Mouse (Mus musculus) brain, embryonic 14.5 days (tissue): Measurements from ENCODE around the gene Junb. TPM values are rescaled to one million over a fixed set of nuclear protein-coding genes. Genes with fewer than 3 reads are reported as not detected.

Experiments
- DNase-seq: peaks from one replicate; pipeline ENCODE4 v3.0.0-alpha.2; 2011; ENCODE audit warnings: low read depth
- CTCF ChIP-seq: fragments of 200-500 bp; IDR thresholded peaks from 2 replicates; pipeline ENCODE4 v1.5.1; 2012; ENCODE audit warnings: inconsistent platforms, mild to moderate bottlenecking, moderate library complexity, borderline replicate concordance; ENCODE audit not compliant: insufficient read depth, insufficient read length; ENCODE audit errors: extremely low read depth
- POLR2A ChIP-seq: fragments of 200-500 bp; IDR thresholded peaks from 2 replicates; pipeline ENCODE4 v1.6.1; 2012; ENCODE audit warnings: mild to moderate bottlenecking, inconsistent platforms, borderline replicate concordance; ENCODE audit not compliant: poor library complexity, insufficient read depth, insufficient read length, severe bottlenecking; ENCODE audit errors: extremely low read depth
- polyA plus RNA-seq: library from polyadenylated mRNA; depleted of rRNA; stranded (reverse); fragments of >200 nt; gene quantifications from 2 replicates; pipeline ENCODE4 v1.2.3, GENCODE M21; 2012

Junb gene
- polyA plus RNA-seq, 1 experiment, result 7.1 TPM

DNA sequence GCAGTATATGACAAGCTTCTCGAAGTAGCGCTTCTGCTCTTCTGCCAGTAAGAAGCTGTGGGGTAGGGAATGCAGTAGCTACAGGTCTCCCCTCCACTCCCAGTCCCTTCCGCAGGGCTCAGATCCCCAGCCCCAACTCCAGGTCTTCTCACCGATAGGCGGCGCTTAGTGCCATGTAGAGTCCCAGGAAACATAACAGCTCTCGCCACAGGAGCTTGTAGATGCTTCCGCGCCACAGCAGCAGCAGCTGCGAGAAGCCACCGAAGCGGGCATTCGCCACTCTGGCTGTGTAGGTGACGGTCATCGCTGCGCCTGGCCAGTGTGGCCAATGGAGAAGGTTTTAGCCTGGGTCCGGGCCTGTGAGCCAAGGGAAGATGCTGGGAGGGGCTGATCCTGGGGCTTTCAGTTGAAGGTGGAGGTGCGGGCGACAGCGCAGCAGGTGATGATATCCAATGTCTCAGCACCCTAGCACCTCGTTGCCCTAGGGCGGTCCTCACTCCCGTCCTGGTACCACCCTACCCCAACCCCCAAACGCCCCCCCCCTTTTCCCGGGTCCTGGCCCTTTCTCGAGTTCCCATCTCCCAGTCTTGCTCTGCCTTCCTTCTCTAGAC, 34.8 kb upstream of the Junb start:
- DNase-seq, result peak; percentile 88
- TF ChIP-seq CTCF (peak; percentile 72), POLR2A (no peak)

DNA sequence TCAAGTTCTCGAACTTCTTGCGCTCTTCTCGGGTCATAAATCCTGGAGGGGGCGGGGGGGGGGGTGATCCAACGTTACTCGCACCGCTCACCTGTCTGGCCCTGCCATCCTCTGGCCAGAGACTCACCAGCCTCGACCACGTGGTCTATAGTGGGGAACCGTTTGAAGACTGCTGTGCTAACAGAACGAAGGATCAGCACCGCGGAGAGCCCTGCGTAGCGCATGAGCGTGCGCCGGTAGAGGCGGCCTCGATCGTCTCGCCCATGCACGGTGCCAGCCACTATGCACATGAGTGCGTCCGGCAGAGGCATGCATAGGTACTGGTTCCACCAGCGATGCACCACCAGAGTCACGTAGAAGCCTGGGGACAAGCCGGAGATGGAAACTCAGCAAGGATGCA, 32.7 kb upstream of the Junb start:
- DNase-seq, result no peak
- TF ChIP-seq POLR2A, result no peak

DNA sequence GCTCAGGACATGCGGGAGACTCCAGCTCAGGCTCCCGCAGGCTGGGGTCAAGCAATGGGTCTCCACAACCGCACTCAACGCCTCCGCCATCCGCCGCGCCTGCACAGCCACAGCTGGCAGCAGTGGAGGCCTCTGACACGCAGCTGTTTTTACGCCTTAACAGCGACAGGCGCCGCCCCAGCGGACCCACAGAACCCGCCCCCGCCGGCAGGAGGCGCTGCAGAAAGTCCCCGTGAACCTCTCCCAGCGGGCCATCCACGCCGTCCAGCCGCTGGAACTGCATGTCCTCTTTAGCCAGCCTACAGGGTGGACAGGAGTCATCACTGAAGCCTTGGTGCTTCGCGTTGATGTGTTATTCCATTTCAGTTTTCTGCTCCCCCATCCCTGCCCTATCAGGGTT, 29.2 kb upstream of the Junb start:
- TF ChIP-seq POLR2A, result no peak
- TF ChIP-seq CTCF, result peak; percentile 16; the same call in 1 of the 2 replicates
- DNase-seq, result no peak

DNA sequence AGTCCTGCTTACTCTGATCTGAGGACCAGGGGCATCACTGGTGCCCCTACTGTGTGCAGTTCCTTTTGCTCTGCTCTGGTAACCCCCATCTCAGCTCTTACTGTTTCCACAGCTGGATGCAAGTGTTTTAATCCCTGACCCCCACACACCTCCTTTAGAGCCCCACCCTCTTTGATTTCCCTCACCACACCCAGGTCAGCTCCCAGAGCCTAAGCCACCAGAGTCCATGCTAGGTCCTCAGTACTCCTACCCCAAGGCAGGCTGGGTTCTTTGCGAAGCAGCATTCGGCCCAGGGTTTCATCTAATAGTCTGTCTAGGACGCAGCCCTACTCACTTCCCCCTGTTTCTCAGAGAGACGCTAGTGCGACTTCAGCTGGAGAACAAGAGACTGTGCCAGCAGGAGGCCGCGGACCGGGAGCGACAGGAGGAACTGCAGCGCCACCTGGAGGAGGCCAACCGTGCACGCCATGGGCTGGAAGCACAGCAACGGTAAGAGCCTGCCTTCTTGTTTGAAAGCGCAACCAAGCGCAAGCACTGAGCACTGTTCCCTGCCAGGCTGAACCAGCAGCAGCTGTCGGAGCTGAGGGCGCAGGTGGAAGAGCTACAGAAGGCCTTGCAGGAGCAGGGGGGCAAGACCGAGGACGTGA, 19.3 kb upstream of the Junb start:
- DNase-seq, result peak; percentile 96
- TF ChIP-seq POLR2A, result no peak
- peak; percentile 96 for TF ChIP-seq CTCF

DNA sequence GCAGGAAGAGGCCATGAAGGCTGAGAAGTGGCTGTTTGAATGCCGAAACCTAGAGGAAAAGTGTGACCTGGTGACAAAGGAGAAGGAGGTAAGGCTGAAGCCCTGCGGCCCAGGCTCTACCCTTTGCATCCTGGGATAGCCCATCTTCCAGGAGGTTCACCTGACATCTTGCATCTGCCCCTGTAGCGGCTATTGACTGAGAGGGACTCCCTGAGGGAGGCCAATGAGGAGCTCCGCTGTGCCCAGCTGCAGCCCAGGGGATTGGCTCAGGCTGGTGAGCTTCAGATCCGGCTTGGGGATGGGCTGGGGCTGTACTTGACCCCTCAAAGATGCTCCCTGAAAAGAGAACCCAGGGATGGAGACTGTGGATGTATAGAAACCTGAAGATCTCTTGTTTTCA, 18.5 kb upstream of the Junb start:
- DNase-seq, result no peak
- no peak for TF ChIP-seq CTCF
- TF ChIP-seq POLR2A, result no peak

DNA sequence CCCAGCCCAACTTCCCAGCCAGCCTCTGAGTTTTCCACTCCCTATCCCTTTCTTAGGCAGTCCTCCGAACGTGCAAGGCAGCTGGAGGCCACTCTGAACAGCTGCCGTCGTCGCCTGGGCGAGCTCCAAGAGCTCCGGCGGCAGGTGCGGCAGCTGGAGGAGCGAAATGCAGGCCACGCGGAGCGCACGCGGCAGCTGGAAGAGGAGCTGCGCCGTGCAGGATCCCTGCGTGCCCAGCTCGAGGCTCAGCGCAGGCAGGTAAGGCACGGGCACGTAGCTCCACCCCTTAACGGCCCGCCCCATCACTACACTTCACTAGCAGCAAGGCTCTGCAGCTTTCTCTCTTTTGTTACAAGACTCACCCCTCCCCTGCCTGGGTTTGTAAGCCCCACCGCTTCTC, 17.2 kb upstream of the Junb start:
- TF ChIP-seq POLR2A, result no peak
- no peak for TF ChIP-seq CTCF

DNA sequence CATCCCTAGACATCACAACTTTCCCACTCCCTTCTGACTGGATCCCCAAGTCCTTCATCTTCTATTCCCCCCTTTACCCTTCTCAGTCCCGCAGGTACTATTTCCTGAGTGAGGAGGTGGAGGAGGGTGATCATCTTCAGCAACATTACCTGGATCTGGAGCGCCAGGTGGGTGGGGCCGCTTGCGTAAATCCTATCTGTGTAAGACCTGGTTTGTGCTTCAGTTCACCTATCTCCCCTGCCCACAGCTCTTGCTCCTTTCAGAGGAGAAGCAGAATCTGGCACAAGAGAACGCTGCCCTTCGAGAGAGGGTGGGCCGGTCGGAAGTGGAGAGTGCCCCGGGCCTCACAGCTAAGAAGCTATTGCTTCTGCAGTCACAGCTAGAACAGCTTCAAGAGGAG, 15.9 kb upstream of the Junb start:
- DNase-seq, result no peak
- TF ChIP-seq POLR2A (no peak), CTCF (no peak)

More for the DNA sequence above, 17.2 kb upstream of the Junb start:
- DNase-seq, result peak; percentile 72

DNA sequence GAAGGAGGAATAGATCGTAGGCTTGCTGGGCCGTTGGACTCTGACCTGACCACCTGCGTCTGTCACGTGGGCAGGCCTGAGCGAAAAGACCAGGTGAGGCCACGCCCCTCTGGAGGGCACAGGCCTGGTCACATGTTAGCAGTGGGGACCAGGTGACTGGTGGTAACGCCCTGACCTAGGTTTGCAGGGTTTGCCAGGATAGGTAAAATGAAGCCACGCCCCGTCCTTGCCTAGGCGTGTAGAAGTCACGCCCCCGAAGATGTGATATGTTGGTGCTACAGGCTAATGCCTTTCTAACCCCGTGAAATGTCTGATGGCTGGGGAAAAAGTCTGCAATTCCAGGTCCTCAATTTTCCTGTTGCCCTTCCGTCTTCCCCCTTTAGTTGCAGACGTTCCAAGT, 12.3 kb upstream of the Junb start:
- TF ChIP-seq POLR2A (no peak), CTCF (no peak)
- no peak for DNase-seq

DNA sequence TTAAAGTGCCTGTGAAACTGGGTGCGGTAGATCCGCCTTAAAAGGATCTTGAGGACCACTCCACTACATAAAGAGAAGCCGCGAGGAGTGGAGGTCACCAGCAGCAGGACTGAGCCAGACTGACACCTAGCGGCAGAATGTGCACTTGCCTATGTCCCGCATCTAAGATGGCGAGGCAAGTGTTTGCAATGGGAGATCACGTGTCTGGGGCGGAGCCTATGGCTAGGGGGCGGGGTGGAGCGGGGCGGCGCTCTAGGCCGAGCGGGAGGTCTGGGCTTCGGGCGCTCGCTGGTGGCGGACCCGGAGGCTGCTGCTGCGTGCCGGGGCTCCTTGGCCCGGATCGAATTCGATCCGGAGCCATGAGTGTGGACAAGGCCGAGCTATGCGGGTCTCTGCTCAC, 11.8 kb upstream of the Junb start, which contains the start of gene Hook2:
Gene Hook2, plus strand, starts transcription at position 255 of the 400 bp plus-strand sequence.
- DNase-seq, result peak; percentile 99
- TF ChIP-seq POLR2A (peak; percentile 61), CTCF (peak; percentile 94)

DNA sequence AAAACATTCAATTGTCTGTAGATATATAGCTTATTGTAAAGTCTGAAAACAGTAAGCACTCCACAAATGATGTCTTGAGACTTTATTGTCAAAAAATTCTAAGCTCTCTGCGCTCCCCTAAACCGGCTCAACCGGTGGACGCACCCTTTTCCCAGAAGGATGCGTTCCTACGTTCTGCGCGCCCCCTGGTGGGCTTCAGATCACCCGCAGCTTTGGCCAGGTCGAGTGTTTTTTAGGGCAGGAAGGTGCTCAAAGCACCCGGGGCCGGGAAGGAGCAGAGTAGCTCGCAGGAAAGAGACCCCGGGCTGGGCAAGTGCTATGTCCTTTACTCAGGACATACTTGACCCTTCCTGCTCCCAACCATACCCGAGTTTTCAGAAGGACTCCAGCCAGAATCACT, 11.3 kb upstream of the Junb start:
- peak; percentile 94 for DNase-seq
- peak; percentile 90 for TF ChIP-seq CTCF
- 0 out of 2 replicates have a peak, but pooled peaks have one; percentile 4 for TF ChIP-seq POLR2A

DNA sequence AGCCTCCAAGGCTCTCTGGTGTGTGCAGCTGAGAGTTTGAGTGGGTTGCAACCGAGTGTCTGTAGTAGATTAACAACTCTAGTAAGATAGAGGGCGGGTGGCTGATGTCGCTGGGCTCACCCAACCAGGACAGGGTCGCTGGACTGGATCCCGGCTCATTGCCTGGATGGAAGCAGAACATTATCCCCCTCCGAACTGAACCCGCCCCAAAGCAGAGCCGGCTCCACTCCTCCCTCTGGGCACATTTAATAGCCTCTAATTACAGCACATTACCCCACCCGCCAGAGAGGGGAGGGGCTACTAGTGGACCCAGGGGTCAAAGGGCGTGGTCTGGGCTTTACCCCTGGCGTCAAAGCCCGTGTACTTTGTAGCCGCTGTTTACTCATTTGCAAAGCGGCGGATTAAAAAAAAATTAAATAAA, 10.8 kb upstream of the Junb start:
- TF ChIP-seq POLR2A (no peak), CTCF (no peak)
- DNase-seq, result no peak

DNA sequence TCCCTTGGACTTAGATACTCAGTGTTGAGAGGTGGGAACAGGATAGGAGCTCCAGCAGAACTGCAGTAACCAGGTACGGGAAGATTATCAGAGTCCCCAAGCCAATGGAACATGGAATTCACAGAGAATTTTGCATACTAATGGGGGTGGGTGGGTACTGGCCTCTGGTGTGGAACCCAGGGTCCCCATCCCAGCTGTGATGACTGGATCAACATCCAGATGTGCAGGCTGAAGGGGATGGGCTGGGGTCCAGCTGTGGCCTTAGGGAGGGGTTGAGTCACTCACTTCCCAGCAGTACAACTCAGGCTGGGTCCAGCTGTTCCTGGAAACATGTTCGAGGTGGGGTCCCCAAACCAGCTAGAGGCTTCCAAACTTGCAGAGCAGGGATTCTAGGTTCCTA, 9.4 kb upstream of the Junb start:
- TF ChIP-seq CTCF (no peak), POLR2A (no peak)
- DNase-seq, result no peak
